Mouse (Mus musculus) stomach, postnatal 0 days (tissue): Measurements from ENCODE around the gene Shh. TPM values are rescaled to one million over a fixed set of nuclear protein-coding genes. Genes with fewer than 3 reads are reported as not detected.

ENCODE experiments used
- ATAC-seq: fragments of 200-750 bp; cut with Nextera tagmentation; 2 replicates; pipeline ENCODE4 v1.8.0; 2017; ENCODE audit not compliant: low FRiP score, low TSS enrichment
- DNase-seq: peaks from one replicate; pipeline ENCODE4 v3.0.0-alpha.2; 2016; ENCODE audit warnings: low spot score
- H3K27ac ChIP-seq: fragments of 300-500 bp; sonication (generic); replicated peaks from 2 replicates; pipeline ENCODE4 v1.5.1; 2014; ENCODE audit warnings: mild to moderate bottlenecking, control low read depth
- H3K27me3 ChIP-seq: fragments of 300-500 bp; sonication (generic); 2 replicates; pipeline ENCODE4 v1.6.1; 2014; ENCODE audit warnings: low read length; ENCODE audit not compliant: control insufficient read depth, insufficient read depth
- H3K36me3 ChIP-seq: fragments of 300-500 bp; sonication (generic); 2 replicates; pipeline ENCODE4 v1.6.1; 2014; ENCODE audit warnings: low read length, mixed read lengths; ENCODE audit not compliant: control insufficient read depth, insufficient read depth
- H3K4me1 ChIP-seq: fragments of 300-500 bp; sonication (generic); replicated peaks from 2 replicates; pipeline ENCODE4 v1.6.1; 2014; ENCODE audit warnings: antibody characterized with exemption; ENCODE audit not compliant: control insufficient read depth, insufficient read depth
- H3K4me2 ChIP-seq: fragments of 300-500 bp; sonication (generic); replicated peaks from 2 replicates; pipeline ENCODE4 v1.6.1; 2014; ENCODE audit warnings: low read depth, mild to moderate bottlenecking, control low read depth, moderate library complexity
- H3K4me3 ChIP-seq: fragments of 300-500 bp; sonication (generic); 2 replicates; pipeline ENCODE4 v1.5.1; 2014; ENCODE audit warnings: low read depth, low read length, control low read depth
- H3K9ac ChIP-seq: fragments of 300-500 bp; sonication (generic); 2 replicates; pipeline ENCODE4 v1.6.1; 2014; ENCODE audit warnings: mild to moderate bottlenecking, low read length, control low read depth, mixed read lengths
- H3K9me3 ChIP-seq: fragments of 300-500 bp; sonication (generic); 2 replicates; pipeline ENCODE4 v1.6.1; 2016; ENCODE audit warnings: low read length; ENCODE audit not compliant: control insufficient read depth
- CTCF ChIP-seq: IDR thresholded peaks from 2 replicates; pipeline ENCODE4 v1.5.1; 2016; ENCODE audit warnings: antibody characterized with exemption, low read depth, mild to moderate bottlenecking, moderate library complexity
- EP300 ChIP-seq: optimal IDR thresholded peaks from 2 replicates; pipeline ENCODE3; 2016; ENCODE audit warnings: antibody characterized with exemption
- WGBS: fragments of 180-500 bp; shearing (Covaris S2); extraction: QIAGEN DNeasy Blood & Tissue Kit; methylation state at CpG from one replicate; pipeline ENCODE4 v1.1.7; 2014; 5-methylcytosine and 5-hydroxymethylcytosine counted together
- polyA plus RNA-seq: library from polyadenylated mRNA; unstranded; fragments of >200 nt; fragmentation: Nextera tagmentation; extraction: Ambion mirVana; gene quantifications from 2 replicates; pipeline ENCODE4 v1.2.1, GENCODE M21; 2015

The Shh gene
- polyA plus RNA-seq: 4.6 and 5.5 TPM in 2 replicates

DNA sequence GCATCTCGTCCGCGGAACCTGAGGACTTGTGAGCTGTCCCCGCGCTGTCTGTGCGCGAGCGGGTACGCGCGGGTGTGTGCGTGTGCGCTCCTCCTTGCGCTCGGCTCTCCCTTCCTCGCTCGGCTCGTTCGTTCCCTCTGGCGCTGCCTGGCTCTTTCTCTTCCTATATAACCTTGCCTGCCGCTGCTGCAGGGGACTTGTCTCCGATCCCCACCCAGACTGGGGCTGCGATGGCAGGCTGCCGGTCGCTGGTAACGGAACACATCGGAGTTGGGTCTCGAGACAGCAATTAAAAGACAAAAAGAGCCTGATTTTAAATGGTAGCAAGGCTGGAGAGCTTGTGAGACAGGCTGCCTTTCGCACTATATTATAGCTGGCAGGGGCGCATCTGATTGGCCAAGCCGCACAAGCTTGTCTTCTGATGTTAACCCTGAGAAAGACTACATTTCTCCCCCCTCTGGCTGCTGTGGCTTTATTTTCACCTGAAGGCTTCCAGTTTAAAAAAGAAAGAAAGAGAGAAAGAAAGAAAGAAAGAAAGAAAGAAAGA lies at the start of gene Shh:
Shh (minus strand) TSS at position 497 of the 547 bp plus-strand sequence.
- H3K36me3 ChIP-seq: no peaks in the 10 kb centered on the region
- peak within 1 kb of the TSS; percentile 51 for H3K4me3 ChIP-seq
- peak within 1 kb of the TSS; percentile 51 for H3K9ac ChIP-seq
- no peaks in the 10 kb centered on the region; the same call in 1 of the 2 replicates for H3K27me3 ChIP-seq
- ATAC-seq (no peak), DNase-seq (peak; percentile 55)
- TF ChIP-seq EP300 (no peak), CTCF (no peak)
- peak within 1 kb of the TSS; percentile 75 for H3K4me2 ChIP-seq
- under 1% methylated on average over 23 of the region's 31 CpGs for WGBS
- no peaks in the 10 kb centered on the region for H3K9me3 ChIP-seq
- peak within 1 kb of the TSS; percentile 71 for H3K27ac ChIP-seq
- no peaks in the 10 kb centered on the region for H3K4me1 ChIP-seq

- Histone ChIP-seq H3K4me3 (no peak overlapping the region), H3K4me2 (peak overlapping the region; percentile 36), H3K27me3 (no peaks in the 10 kb centered on the region), H3K36me3 (no peaks in the 10 kb centered on the region), H3K27ac (peak overlapping the region; percentile 90), H3K9ac (0 out of 2 replicates have a peak overlapping the region, but pooled peaks have one; percentile 23), H3K4me1 (no peaks in the 10 kb centered on the region), H3K9me3 (no peaks in the 10 kb centered on the region)
- 39% methylated on average over 4 of the region's 4 CpGs for WGBS
- DNase-seq: peak; percentile 91
- TF ChIP-seq EP300 (no peak), CTCF (no peak)
- peak; percentile 95 for ATAC-seq
These were observed 33.9 kb upstream of the Shh start for GRCm38 (mm10) chr5:28500792-28501439.

GRCm38 (mm10) chr5:28498846-28499245 lies 31.8 kb upstream of the Shh start:
- no peak for ATAC-seq
- WGBS: 80% methylated on average over 4 of the region's 4 CpGs

GRCm38 (mm10) chr5:28495712-28496650 lies 28.9 kb upstream of the Shh start:
- H3K36me3 ChIP-seq: no peaks in the 10 kb centered on the region
- DNase-seq: peak; percentile 68
- H3K9ac ChIP-seq: no peak overlapping the region
- H3K4me1 ChIP-seq: 0 out of 2 replicates have a peak, but pooled peaks cover 2% of the 10 kb centered on the region
- TF ChIP-seq EP300 (no peak), CTCF (no peak)
- WGBS: 68% methylated on average over 3 of the region's 3 CpGs
- H3K4me3 ChIP-seq: no peak overlapping the region
- no peaks in the 10 kb centered on the region for H3K27me3 ChIP-seq
- H3K9me3 ChIP-seq: no peaks in the 10 kb centered on the region
- peak; percentile 73 for ATAC-seq
- H3K4me2 ChIP-seq: no peak overlapping the region
- peak overlapping the region; percentile 89 for H3K27ac ChIP-seq

More at GRCm38 (mm10) chr5:28498846-28499245, 31.8 kb upstream of the Shh start:
- H3K4me3 ChIP-seq: no peak overlapping the region
- H3K36me3 ChIP-seq: no peaks in the 10 kb centered on the region
- no peak for TF ChIP-seq EP300
- no peak for TF ChIP-seq CTCF
- no peak overlapping the region for H3K4me2 ChIP-seq
- H3K27me3 ChIP-seq: no peaks in the 10 kb centered on the region
- H3K9me3 ChIP-seq: no peaks in the 10 kb centered on the region
- peak overlapping the region; percentile 69 for H3K27ac ChIP-seq
- no peak overlapping the region for H3K9ac ChIP-seq
- 0 out of 2 replicates have a peak, but pooled peaks cover 2% of the 10 kb centered on the region for H3K4me1 ChIP-seq
- peak; percentile 20 for DNase-seq

GRCm38 (mm10) chr5:28493550-28493949 lies 26.5 kb upstream of the Shh start:
- Histone ChIP-seq H3K27me3 (no peaks in the 10 kb centered on the region), H3K27ac (no peak overlapping the region), H3K4me1 (0 out of 2 replicates have a peak, but pooled peaks cover 2% of the 10 kb centered on the region), H3K9ac (no peak overlapping the region), H3K36me3 (no peaks in the 10 kb centered on the region), H3K4me3 (no peak overlapping the region), H3K4me2 (no peak overlapping the region), H3K9me3 (no peaks in the 10 kb centered on the region)
- 60% methylated on average over 3 of the region's 3 CpGs for WGBS
- TF ChIP-seq EP300 (no peak), CTCF (no peak)
- DNase-seq (peak; percentile 34), ATAC-seq (peak; percentile 71)
